Mouse (Mus musculus) heart, embryonic 16.5 days (tissue): Measurements from ENCODE around the gene Hbb-bh2. TPM values are rescaled to one million over a fixed set of nuclear protein-coding genes. Genes with fewer than 3 reads are reported as not detected.
"Not testable (repeated sequence)": the region's sequence is repeated elsewhere in the genome, so short reads cannot be mapped to it uniquely, and the experiment has no call there.

Experiments used
- ATAC-seq: fragments of 200-750 bp; cut with Nextera tagmentation; replicated peaks from 2 replicates; pipeline ENCODE4 v1.8.0; 2017; ENCODE audit warnings: moderate number of reproducible peaks; ENCODE audit not compliant: insufficient read depth, low FRiP score; ENCODE audit errors: extremely low read depth
- H3K27ac ChIP-seq: fragments of 300-500 bp; sonication (generic); 2 replicates; pipeline ENCODE4 v1.5.1; 2014; ENCODE audit warnings: mild to moderate bottlenecking, low read length, control low read depth, moderate library complexity
- H3K27me3 ChIP-seq: fragments of 300-500 bp; sonication (generic); 2 replicates; pipeline ENCODE4 v1.6.1; 2014; ENCODE audit warnings: low read length, mixed read lengths; ENCODE audit not compliant: control insufficient read depth, insufficient read depth
- H3K36me3 ChIP-seq: fragments of 300-500 bp; sonication (generic); 2 replicates; pipeline ENCODE4 v1.6.1; 2014; ENCODE audit not compliant: control insufficient read depth, insufficient read depth
- H3K4me1 ChIP-seq: fragments of 300-500 bp; sonication (generic); 2 replicates; pipeline ENCODE4 v1.6.1; 2014; ENCODE audit warnings: low read length, mixed read lengths; ENCODE audit not compliant: control insufficient read depth, insufficient read depth
- H3K4me2 ChIP-seq: fragments of 300-500 bp; sonication (generic); 2 replicates; pipeline ENCODE4 v1.6.1; 2014; ENCODE audit warnings: low read depth, mild to moderate bottlenecking, control low read depth, low read length
- H3K4me3 ChIP-seq: fragments of 300-500 bp; sonication (generic); 2 replicates; pipeline ENCODE4 v1.5.1; 2014; ENCODE audit warnings: mild to moderate bottlenecking, control low read depth, low read length
- H3K9ac ChIP-seq: fragments of 300-500 bp; sonication (generic); 2 replicates; pipeline ENCODE4 v1.6.1; 2014; ENCODE audit warnings: low read length, control low read depth
- H3K9me3 ChIP-seq: fragments of 300-500 bp; sonication (generic); replicated peaks from 2 replicates; pipeline ENCODE4 v1.6.1; 2016; ENCODE audit warnings: low read length; ENCODE audit not compliant: control insufficient read depth
- WGBS: fragments of 180-500 bp; shearing (Covaris S2); extraction: QIAGEN DNeasy Blood & Tissue Kit; methylation state at CpG from one replicate; pipeline ENCODE4 v1.1.7; 2014; 5-methylcytosine and 5-hydroxymethylcytosine counted together
- polyA plus RNA-seq: library from polyadenylated mRNA; unstranded; fragments of >200 nt; fragmentation: Nextera tagmentation; extraction: Ambion mirVana; gene quantifications from 2 replicates; pipeline ENCODE4 v1.2.1, GENCODE M21; 2015

The Hbb-bh2 gene
- polyA plus RNA-seq, 1 experiment from 2014 or later, result not detected

DNA sequence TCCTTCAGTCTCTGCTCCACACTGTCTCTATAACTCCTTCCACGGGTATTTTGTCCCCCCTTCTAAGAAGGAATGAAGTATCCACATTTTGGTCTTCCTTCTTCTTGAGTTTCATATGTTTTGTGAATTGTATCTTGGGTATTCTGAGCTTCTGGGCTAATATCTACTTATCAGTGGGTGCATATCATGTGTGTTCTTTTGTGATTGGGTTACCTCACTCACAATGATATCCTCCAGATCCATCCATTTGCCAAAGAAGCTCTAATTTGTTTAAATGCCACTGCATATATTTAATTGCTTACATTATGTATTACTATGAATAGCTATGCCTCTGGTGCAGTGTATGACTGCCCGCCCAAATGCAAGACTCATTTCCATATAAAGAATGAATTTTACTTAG is 32.2 kb downstream of the Hbb-bh2 start:
- 58% methylated on average over 2 of the region's 2 CpGs for WGBS
- H3K4me2 ChIP-seq, result not testable (repeated sequence)

DNA sequence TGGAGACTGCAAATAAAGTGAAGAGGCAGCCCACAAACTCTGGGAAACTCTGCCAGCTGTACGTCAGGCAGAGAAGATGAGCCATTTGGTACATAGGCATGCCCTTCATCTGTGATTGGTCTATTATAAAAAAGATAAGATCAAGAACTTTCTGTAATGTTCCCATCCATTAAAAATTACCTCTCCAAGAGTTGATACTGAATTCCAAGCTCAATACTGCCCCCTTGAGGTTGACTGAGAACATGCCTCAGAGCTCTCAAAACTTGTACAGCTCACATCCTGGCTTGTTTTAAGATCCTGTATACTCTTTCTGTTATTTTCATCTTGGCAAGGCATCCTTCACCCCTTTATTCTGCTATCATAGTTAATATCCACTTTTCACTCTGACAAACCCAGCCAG is 33.5 kb downstream of the Hbb-bh2 start:
- no peak overlapping the region for H3K27ac ChIP-seq
- no peaks in the 10 kb centered on the region for H3K27me3 ChIP-seq
- no peaks in the 10 kb centered on the region for H3K4me1 ChIP-seq
- no peak overlapping the region for H3K9ac ChIP-seq
- no peaks in the 10 kb centered on the region for H3K36me3 ChIP-seq
- no peak overlapping the region for H3K4me3 ChIP-seq
- no peak for ATAC-seq
- WGBS, result 37% methylated on average over 1 of the region's 1 CpGs
- no peaks in the 10 kb centered on the region for H3K9me3 ChIP-seq
- no peak overlapping the region for H3K4me2 ChIP-seq

More for the DNA sequence above, 32.2 kb downstream of the Hbb-bh2 start:
- not testable (repeated sequence) for H3K36me3 ChIP-seq, H3K9me3 ChIP-seq, H3K27me3 ChIP-seq, ATAC-seq, H3K27ac ChIP-seq, H3K4me3 ChIP-seq, H3K9ac ChIP-seq, H3K4me1 ChIP-seq

DNA sequence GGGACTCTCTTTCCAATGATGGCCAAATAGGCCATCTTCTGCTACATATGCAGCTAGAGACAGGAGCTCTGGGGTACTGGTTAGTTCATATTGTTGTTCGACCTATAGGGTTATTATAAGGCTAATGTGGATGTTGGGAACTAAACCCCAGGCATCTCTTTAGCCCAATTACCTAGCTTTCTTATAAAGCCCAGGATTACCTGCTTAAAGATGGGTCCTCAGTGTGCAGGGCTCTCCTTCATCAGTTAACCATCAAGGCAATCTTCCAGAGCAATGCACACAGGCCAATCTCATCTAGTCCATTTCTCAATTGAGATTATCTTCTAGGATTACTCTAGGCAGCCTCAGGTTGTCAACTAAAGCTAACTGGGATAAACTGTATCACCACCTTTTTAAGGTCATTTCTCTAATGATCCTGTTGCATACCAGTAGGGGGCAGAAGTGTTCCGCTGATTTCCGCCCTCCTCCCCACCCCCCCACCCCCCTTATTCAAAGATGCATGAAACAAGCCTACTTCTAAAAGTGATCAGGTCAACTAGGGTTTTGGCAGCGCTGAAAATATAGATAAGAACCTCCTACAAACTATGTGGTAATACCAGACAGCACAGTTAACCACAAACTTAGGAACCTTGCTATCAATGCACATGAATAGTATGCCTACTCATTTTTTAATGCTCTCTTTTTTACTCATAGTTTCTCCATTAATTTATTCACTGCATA is 47.5 kb downstream of the Hbb-bh2 start:
- Histone ChIP-seq H3K27me3 (no peaks in the 10 kb centered on the region), H3K27ac (no peak overlapping the region), H3K4me2 (no peak overlapping the region), H3K9ac (no peak overlapping the region), H3K36me3 (no peaks in the 10 kb centered on the region), H3K9me3 (peaks cover 2% of the 10 kb centered on the region; the same call in 1 of the 2 replicates), H3K4me1 (no peaks in the 10 kb centered on the region), H3K4me3 (no peak overlapping the region)
- WGBS, result 15% methylated on average over 4 of the region's 4 CpGs
- no peak for ATAC-seq

GRCm38 (mm10) chr7:103791721-103792120 is 48.6 kb downstream of the Hbb-bh2 start, which contains the start of gene Olfr67:
Gene Olfr67 (minus strand): TSS chr7:103791821.
- Histone ChIP-seq H3K4me2 (no peak within 1 kb of the TSS), H3K27ac (no peak within 1 kb of the TSS), H3K27me3 (no peaks in the 10 kb centered on the region), H3K9me3 (peaks cover 2% of the 10 kb centered on the region; the same call in 1 of the 2 replicates), H3K4me3 (no peak within 1 kb of the TSS), H3K4me1 (no peaks in the 10 kb centered on the region), H3K36me3 (no peaks in the 10 kb centered on the region), H3K9ac (no peak within 1 kb of the TSS)
- ATAC-seq, result no peak
- 59% methylated on average over 3 of the region's 3 CpGs for WGBS

Other genes with a start within 250 kb of the Hbb-bh2 start
- not detected in 2 replicates for gene Olfr619, start 239.9 kb downstream of the Hbb-bh2 start, polyA plus RNA-seq
- gene Olfr620, start 228.0 kb downstream of the Hbb-bh2 start, polyA plus RNA-seq, result not detected in 2 replicates
- gene Olfr622, start 197.8 kb downstream of the Hbb-bh2 start, polyA plus RNA-seq, result not detected in 2 replicates
- gene Olfr623, start 176.8 kb downstream of the Hbb-bh2 start, polyA plus RNA-seq, result not detected in 2 replicates
- 0.03 and 0.04 TPM in 2 replicates for gene Olfr624, start 169.3 kb downstream of the Hbb-bh2 start, polyA plus RNA-seq
- gene Olfr625-ps1, start 157.8 kb downstream of the Hbb-bh2 start, polyA plus RNA-seq, result not detected in 2 replicates
- not detected in 2 replicates for gene Olfr243, start 125.8 kb downstream of the Hbb-bh2 start, polyA plus RNA-seq
- gene Olfr628, start 110.1 kb downstream of the Hbb-bh2 start, polyA plus RNA-seq, result not detected in 2 replicates
- not detected in 2 replicates for gene Olfr629, start 95.6 kb downstream of the Hbb-bh2 start, polyA plus RNA-seq
- gene Olfr630, start 83.2 kb downstream of the Hbb-bh2 start, polyA plus RNA-seq, result not detected in 2 replicates
- not detected in 2 replicates for gene Olfr69, start 68.9 kb downstream of the Hbb-bh2 start, polyA plus RNA-seq
- not detected in 2 replicates for gene Olfr68, start 60.8 kb downstream of the Hbb-bh2 start, polyA plus RNA-seq
- gene Olfr67, start 48.7 kb downstream of the Hbb-bh2 start, polyA plus RNA-seq, result not detected in 2 replicates
- 7,811 and 8,208 TPM in 2 replicates for gene Hbb-bt, start 26.5 kb downstream of the Hbb-bh2 start, polyA plus RNA-seq
- gene Hbb-bs, start 12.4 kb downstream of the Hbb-bh2 start, polyA plus RNA-seq, result 24,611 and 28,119 TPM in 2 replicates
- 2.3 and 2.8 TPM in 2 replicates for gene Hbb-bh1, start 2.6 kb upstream of the Hbb-bh2 start, polyA plus RNA-seq
- gene Hbb-y, start 12.7 kb upstream of the Hbb-bh2 start, polyA plus RNA-seq, result 147 and 172 TPM in 2 replicates
- not detected in 2 replicates for gene Olfr66, start 45.7 kb upstream of the Hbb-bh2 start, polyA plus RNA-seq
- gene Olfr64, start 54.0 kb upstream of the Hbb-bh2 start, polyA plus RNA-seq, result not detected in 2 replicates
- not detected in 2 replicates for gene Olfr65, start 63.0 kb upstream of the Hbb-bh2 start, polyA plus RNA-seq
- gene Olfr631, start 88.3 kb upstream of the Hbb-bh2 start, polyA plus RNA-seq, result not detected in 2 replicates
- not detected in 2 replicates for gene Olfr632, start 93.8 kb upstream of the Hbb-bh2 start, polyA plus RNA-seq
- gene Olfr633, start 103.9 kb upstream of the Hbb-bh2 start, polyA plus RNA-seq, result not detected in 2 replicates
- gene Olfr635, start 130.6 kb upstream of the Hbb-bh2 start, polyA plus RNA-seq, result not detected in 2 replicates
- not detected in 2 replicates for gene Olfr638, start 158.2 kb upstream of the Hbb-bh2 start, polyA plus RNA-seq
- 0.03 TPM in 1 of 2 replicates, not detected in the other for gene Olfr639, start 176.8 kb upstream of the Hbb-bh2 start, polyA plus RNA-seq
- gene Olfr640, start 185.1 kb upstream of the Hbb-bh2 start, polyA plus RNA-seq, result not detected in 2 replicates
- not detected in 2 replicates for gene Olfr641, start 194.9 kb upstream of the Hbb-bh2 start, polyA plus RNA-seq
- gene Olfr642, start 212.1 kb upstream of the Hbb-bh2 start, polyA plus RNA-seq, result not detected in 2 replicates
- not detected in 2 replicates for gene 4930516K23Rik, start 220.9 kb upstream of the Hbb-bh2 start, polyA plus RNA-seq
- gene Olfr644, start 231.3 kb upstream of the Hbb-bh2 start, polyA plus RNA-seq, result not detected in 2 replicates
- gene Olfr645, start 244.9 kb upstream of the Hbb-bh2 start, polyA plus RNA-seq, result not detected in 2 replicates